Mouse (Mus musculus): ENCODE data around the gene Dnah11. TPM values are rescaled to one million over a fixed set of nuclear protein-coding genes. Genes with fewer than 3 reads are reported as not detected.

Dnah11 gene
- polyA plus RNA-seq, 1 experiment: not detected

DNA sequence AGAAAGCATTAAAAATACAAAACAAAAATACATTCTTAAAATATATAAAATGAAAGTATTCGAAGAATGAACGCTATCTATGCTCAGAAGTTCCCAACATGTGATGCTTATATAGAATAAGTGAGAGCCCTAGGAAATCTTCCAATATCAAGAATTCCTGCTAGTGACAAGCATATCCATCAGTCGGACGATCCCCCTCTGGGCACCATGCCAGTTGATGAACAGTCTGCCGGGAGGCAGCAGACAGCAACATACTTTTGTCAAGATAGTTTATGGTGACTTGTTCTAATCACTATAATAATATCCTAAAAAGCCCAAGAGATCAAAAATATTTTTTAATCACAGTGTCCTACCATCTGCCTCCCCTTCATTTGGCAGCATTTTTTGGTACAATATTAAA lies 114.7 kb downstream of the Dnah11 start:
- H3K4me3 ChIP-seq (replicated peaks; ENCODE audit: control insufficient read depth, low read depth, low read length): no peak overlapping the region
- no peaks in the 10 kb centered on the region for H3K4me1 ChIP-seq (ENCODE audit: control insufficient read depth, insufficient read depth, low read length)
- 88% methylated on average over 5 of the region's 5 CpGs for WGBS
- no peak overlapping the region for H3K27ac ChIP-seq (ENCODE audit: control insufficient read depth, insufficient read depth, low read depth, low read length, poor library complexity)
- TF ChIP-seq POLR2A (IDR thresholded peaks at IDR 0.05; ENCODE audit: borderline replicate concordance, control insufficient read depth, low read depth, low read length) (no peak), CTCF (IDR thresholded peaks at IDR 0.05; ENCODE audit: control insufficient read depth, insufficient read depth, low read length) (no peak)

GRCm38 (mm10) chr12:118080441-118080840 lies 118.4 kb downstream of the Dnah11 start:
- Histone ChIP-seq H3K4me3 (replicated peaks; ENCODE audit: control insufficient read depth, low read depth, low read length) (no peak overlapping the region), H3K27ac (ENCODE audit: control insufficient read depth, insufficient read depth, low read depth, low read length, poor library complexity) (no peak overlapping the region), H3K4me1 (ENCODE audit: control insufficient read depth, insufficient read depth, low read length) (no peaks in the 10 kb centered on the region; the same call in 1 of the 2 replicates)
- no peak for TF ChIP-seq POLR2A (IDR thresholded peaks at IDR 0.05; ENCODE audit: borderline replicate concordance, control insufficient read depth, low read depth, low read length)
- no peak for TF ChIP-seq CTCF (IDR thresholded peaks at IDR 0.05; ENCODE audit: control insufficient read depth, insufficient read depth, low read length)
- WGBS: 82% methylated on average over 6 of the region's 6 CpGs

DNA sequence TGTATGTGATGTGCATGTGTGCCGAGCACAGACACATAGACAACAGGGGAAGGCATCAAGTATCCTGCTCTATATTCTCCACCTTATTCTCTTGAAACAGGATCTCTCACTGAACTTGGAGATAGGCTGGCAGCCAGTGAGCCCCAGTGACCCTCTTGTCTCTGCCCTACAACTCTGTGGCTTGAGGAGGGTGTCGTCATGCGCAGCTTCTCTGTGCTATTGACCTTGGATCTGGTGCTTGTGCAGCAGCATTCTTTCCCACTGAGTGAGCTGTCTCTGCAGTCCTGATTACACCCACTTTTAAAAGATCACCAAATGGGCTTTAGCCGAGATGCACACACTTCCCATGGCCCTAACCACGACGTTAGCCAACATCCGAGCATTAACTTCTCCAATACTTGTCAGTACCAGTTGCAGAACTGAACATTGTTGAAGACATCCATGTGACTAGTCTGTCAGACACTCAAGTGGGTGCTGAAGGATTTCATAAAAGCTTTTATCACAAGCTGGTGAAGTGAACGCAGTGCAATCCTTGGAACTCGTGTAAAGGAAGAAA lies 120.3 kb downstream of the Dnah11 start:
- TF ChIP-seq CTCF (IDR thresholded peaks at IDR 0.05; ENCODE audit: control insufficient read depth, insufficient read depth, low read length) (no peak), POLR2A (IDR thresholded peaks at IDR 0.05; ENCODE audit: borderline replicate concordance, control insufficient read depth, low read depth, low read length) (no peak)
- 42% methylated on average over 9 of the region's 9 CpGs for WGBS
- Histone ChIP-seq H3K27ac (ENCODE audit: control insufficient read depth, insufficient read depth, low read depth, low read length, poor library complexity) (no peak overlapping the region), H3K4me1 (ENCODE audit: control insufficient read depth, insufficient read depth, low read length) (no peaks in the 10 kb centered on the region; the same call in 1 of the 2 replicates), H3K4me3 (replicated peaks; ENCODE audit: control insufficient read depth, low read depth, low read length) (no peak overlapping the region)

- no peak overlapping the region for H3K27ac ChIP-seq (ENCODE audit: control insufficient read depth, insufficient read depth, low read depth, low read length, poor library complexity)
- WGBS: 73% methylated on average over 3 of the region's 3 CpGs
- TF ChIP-seq CTCF (IDR thresholded peaks at IDR 0.05; ENCODE audit: control insufficient read depth, insufficient read depth, low read length): no peak
- no peak for TF ChIP-seq POLR2A (IDR thresholded peaks at IDR 0.05; ENCODE audit: borderline replicate concordance, control insufficient read depth, low read depth, low read length)
- no peaks in the 10 kb centered on the region; the same call in 1 of the 2 replicates for H3K4me1 ChIP-seq (ENCODE audit: control insufficient read depth, insufficient read depth, low read length)
- no peak overlapping the region for H3K4me3 ChIP-seq (replicated peaks; ENCODE audit: control insufficient read depth, low read depth, low read length)
Measured at GRCm38 (mm10) chr12:118076802-118077201, 122.0 kb downstream of the Dnah11 start.

- Histone ChIP-seq H3K4me1 (ENCODE audit: control insufficient read depth, insufficient read depth, low read length) (no peaks in the 10 kb centered on the region), H3K4me3 (replicated peaks; ENCODE audit: control insufficient read depth, low read depth, low read length) (no peak overlapping the region), H3K27ac (ENCODE audit: control insufficient read depth, insufficient read depth, low read depth, low read length, poor library complexity) (no peak overlapping the region)
- TF ChIP-seq POLR2A (IDR thresholded peaks at IDR 0.05; ENCODE audit: borderline replicate concordance, control insufficient read depth, low read depth, low read length) (no peak), CTCF (IDR thresholded peaks at IDR 0.05; ENCODE audit: control insufficient read depth, insufficient read depth, low read length) (no peak)
- WGBS: 72% methylated on average over 3 of the region's 3 CpGs
Measured at GRCm38 (mm10) chr12:118072181-118072872, 126.5 kb downstream of the Dnah11 start.

GRCm38 (mm10) chr12:118071667-118072066 lies 127.2 kb downstream of the Dnah11 start:
- TF ChIP-seq POLR2A (IDR thresholded peaks at IDR 0.05; ENCODE audit: borderline replicate concordance, control insufficient read depth, low read depth, low read length) (no peak), CTCF (IDR thresholded peaks at IDR 0.05; ENCODE audit: control insufficient read depth, insufficient read depth, low read length) (no peak)
- WGBS: 95% methylated on average over 1 of the region's 1 CpGs
- Histone ChIP-seq H3K4me3 (replicated peaks; ENCODE audit: control insufficient read depth, low read depth, low read length) (no peak overlapping the region), H3K4me1 (ENCODE audit: control insufficient read depth, insufficient read depth, low read length) (no peaks in the 10 kb centered on the region), H3K27ac (ENCODE audit: control insufficient read depth, insufficient read depth, low read depth, low read length, poor library complexity) (no peak overlapping the region)

DNA sequence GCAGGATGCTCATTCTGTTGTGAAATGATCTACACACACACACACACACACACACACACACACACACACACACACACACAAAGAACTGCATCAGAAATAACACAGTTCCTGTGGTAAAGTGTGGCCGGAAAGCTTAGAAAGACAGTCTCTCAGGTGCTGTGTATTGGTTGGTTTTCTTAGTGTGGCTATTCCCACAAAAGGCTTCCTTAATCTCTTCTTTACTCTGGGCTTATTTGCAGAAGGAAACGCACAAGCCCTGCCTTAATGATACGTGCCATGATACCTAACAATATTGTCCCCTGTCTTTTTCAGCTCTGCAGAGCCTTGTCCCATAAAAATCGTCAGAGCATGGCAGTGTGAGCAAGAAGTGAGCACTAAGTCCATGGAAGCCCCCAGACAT lies 130.1 kb downstream of the Dnah11 start:
- Histone ChIP-seq H3K27ac (ENCODE audit: control insufficient read depth, insufficient read depth, low read depth, low read length, poor library complexity) (no peak overlapping the region), H3K4me1 (ENCODE audit: control insufficient read depth, insufficient read depth, low read length) (no peaks in the 10 kb centered on the region), H3K4me3 (replicated peaks; ENCODE audit: control insufficient read depth, low read depth, low read length) (no peak overlapping the region)
- TF ChIP-seq CTCF (IDR thresholded peaks at IDR 0.05; ENCODE audit: control insufficient read depth, insufficient read depth, low read length) (no peak), POLR2A (IDR thresholded peaks at IDR 0.05; ENCODE audit: borderline replicate concordance, control insufficient read depth, low read depth, low read length) (no peak)
- 18% methylated on average over 4 of the region's 4 CpGs for WGBS

DNA sequence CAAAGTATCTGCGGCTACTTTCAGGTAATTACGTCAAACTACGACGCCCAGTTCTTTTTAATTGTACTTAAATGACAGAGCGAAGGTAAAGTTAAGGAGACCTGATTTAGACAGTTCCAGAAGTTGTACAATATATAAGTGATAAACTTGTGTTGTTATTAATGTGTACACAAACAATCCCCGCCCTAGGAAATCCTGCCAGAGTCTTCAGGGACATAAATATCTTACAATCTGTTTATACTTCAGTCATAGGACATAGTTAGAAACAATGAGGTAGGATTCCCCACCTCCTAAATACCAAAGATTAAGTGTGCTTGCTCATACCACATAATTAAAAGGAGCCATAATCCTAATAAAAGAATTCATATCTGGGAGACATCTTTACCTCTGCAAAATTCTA lies 136.5 kb downstream of the Dnah11 start:
- Histone ChIP-seq H3K4me1 (ENCODE audit: control insufficient read depth, insufficient read depth, low read length) (no peaks in the 10 kb centered on the region), H3K4me3 (replicated peaks; ENCODE audit: control insufficient read depth, low read depth, low read length) (no peak overlapping the region), H3K27ac (ENCODE audit: control insufficient read depth, insufficient read depth, low read depth, low read length, poor library complexity) (no peak overlapping the region)
- 83% methylated on average over 6 of the region's 6 CpGs for WGBS
- TF ChIP-seq CTCF (IDR thresholded peaks at IDR 0.05; ENCODE audit: control insufficient read depth, insufficient read depth, low read length) (no peak), POLR2A (IDR thresholded peaks at IDR 0.05; ENCODE audit: borderline replicate concordance, control insufficient read depth, low read depth, low read length) (no peak)
